In the genomic region with DNA sequence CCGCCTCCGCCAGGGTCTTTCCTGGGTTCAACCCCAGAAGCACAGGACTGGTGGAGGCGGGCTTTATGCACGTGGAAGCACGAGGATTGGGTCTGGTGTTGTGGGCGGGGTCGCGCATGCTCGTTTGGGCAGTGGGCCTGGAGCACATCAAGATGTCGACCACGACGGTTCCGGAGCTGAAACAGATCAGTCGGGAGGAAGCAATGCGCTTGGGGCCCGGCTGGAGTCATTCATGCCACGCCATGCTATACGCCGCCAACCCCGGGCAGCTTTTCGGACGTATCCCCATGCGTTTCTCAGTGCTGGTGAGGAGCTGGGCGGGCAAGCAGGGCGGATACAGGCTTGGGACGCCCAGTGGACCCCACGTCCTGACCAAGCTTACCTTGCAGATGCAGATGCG, we compare ENCODE assay signal across 8 mouse cellular contexts. TPM values are rescaled to one million over a fixed set of nuclear protein-coding genes. Genes with fewer than 3 reads are reported as not detected.
DNase-seq lines count a peak whose midpoint lies in the region; ATAC-seq and TF ChIP-seq lines count a peak whose summit lies in the region.

No protein-coding gene starts in this region.

- peak overlapping the region; percentile 80 for H3ac ChIP-seq in C2C12 (ENCODE audit: control insufficient read depth, insufficient read length, low read depth)

- peaks cover 26% of the 10 kb centered on the region for H3K4me1 ChIP-seq in heart, embryonic 13.5 days
- peaks cover 26% of the 10 kb centered on the region for H3K4me1 ChIP-seq in liver, embryonic 12.5 days
- H3K4me1 ChIP-seq in stomach, embryonic 15.5 days = peaks cover 11% of the 10 kb centered on the region

- peak overlapping the region; percentile 86 for H3K4me3 ChIP-seq in C2C12 (ENCODE audit: insufficient read depth, poor library complexity, severe bottlenecking)
- H3K4me3 ChIP-seq in heart, embryonic 13.5 days = peak overlapping the region; percentile 74
- peak overlapping the region; percentile 79 for H3K4me3 ChIP-seq in liver, embryonic 12.5 days
- peak overlapping the region; percentile 61 for H3K4me3 ChIP-seq in stomach, embryonic 15.5 days (replicated peaks)

- peak; percentile 90 for ATAC-seq in erythroid progenitor cell, adult 5-6 weeks (replicated peaks; ENCODE audit: low FRiP score, poor library complexity, severe bottlenecking)
- ATAC-seq in heart, embryonic 13.5 days (ENCODE audit: extremely low read depth, insufficient number of reproducible peaks, low FRiP score, low TSS enrichment) = peak; percentile 78
- peak; percentile 89 for ATAC-seq in liver, embryonic 12.5 days
- ATAC-seq in stomach, embryonic 15.5 days (ENCODE audit: insufficient read depth, low FRiP score, low read depth) = peak; percentile 92

- H3K79me3 ChIP-seq in C2C12 (ENCODE audit: low read depth) = peaks cover 3% of the 10 kb centered on the region

- no peaks in the 10 kb centered on the region for H3K27me3 ChIP-seq in C2C12 (ENCODE audit: control insufficient read depth, insufficient read depth, insufficient read length)
- H3K27me3 ChIP-seq in heart, embryonic 13.5 days (replicated peaks) = no peaks in the 10 kb centered on the region
- H3K27me3 ChIP-seq in liver, embryonic 12.5 days (replicated peaks) = no peaks in the 10 kb centered on the region
- no peaks in the 10 kb centered on the region for H3K27me3 ChIP-seq in stomach, embryonic 15.5 days (replicated peaks)

- H3K27ac ChIP-seq in heart, embryonic 13.5 days (replicated peaks) = peak overlapping the region; percentile 77
- peak overlapping the region; percentile 81 for H3K27ac ChIP-seq in liver, embryonic 12.5 days
- peak overlapping the region; percentile 64 for H3K27ac ChIP-seq in stomach, embryonic 15.5 days

- WGBS in heart, embryonic 13.5 days = 0% methylated on average over 28 of the region's 28 CpGs
- WGBS in liver, embryonic 12.5 days (ENCODE audit: insufficient replicate concordance) = under 1% methylated on average over 28 of the region's 28 CpGs
- WGBS in stomach, embryonic 15.5 days = under 1% methylated on average over 28 of the region's 28 CpGs

- peak overlapping the region; percentile 86 for H3K4me2 ChIP-seq in heart, embryonic 13.5 days
- peak overlapping the region; percentile 97 for H3K4me2 ChIP-seq in liver, embryonic 12.5 days
- H3K4me2 ChIP-seq in stomach, embryonic 15.5 days = peak overlapping the region; percentile 73

- H3K9ac ChIP-seq in heart, embryonic 13.5 days = peak overlapping the region; percentile 93
- H3K9ac ChIP-seq in liver, embryonic 12.5 days = peak overlapping the region; percentile 82
- H3K9ac ChIP-seq in stomach, embryonic 15.5 days = peak overlapping the region; percentile 72

- peak; percentile 91 for DNase-seq in brain, embryonic 18.5 days (ENCODE audit: low read depth, low spot score)
- DNase-seq in kidney, postnatal 10 days = peak; percentile 98
- DNase-seq in natural killer cell, adult 2 months (ENCODE audit: low spot score in 2 of 2) = peak; percentile 94 to 96

- TF ChIP-seq CTCF in C2C12 (IDR thresholded peaks at IDR 0.05; ENCODE audit: control insufficient read depth, insufficient read depth, insufficient read length) = no peak

- H3K9me3 ChIP-seq in heart, embryonic 13.5 days = no peaks in the 10 kb centered on the region
- no peaks in the 10 kb centered on the region for H3K9me3 ChIP-seq in liver, embryonic 12.5 days (replicated peaks)
- no peaks in the 10 kb centered on the region for H3K9me3 ChIP-seq in stomach, embryonic 15.5 days

- peaks cover 35% of the 10 kb centered on the region for H3K36me3 ChIP-seq in C2C12 (ENCODE audit: control insufficient read depth, insufficient read depth)
- H3K36me3 ChIP-seq in heart, embryonic 13.5 days = peaks cover 83% of the 10 kb centered on the region
- H3K36me3 ChIP-seq in liver, embryonic 12.5 days = peaks cover 76% of the 10 kb centered on the region
- H3K36me3 ChIP-seq in stomach, embryonic 15.5 days = peaks cover 59% of the 10 kb centered on the region

- peaks cover 15% of the 10 kb centered on the region for H3K79me2 ChIP-seq in C2C12 (ENCODE audit: control insufficient read depth, insufficient read depth)

TF ChIP-seq in C2C12, 6 proteins besides CTCF, POLR2A, EP300 and RAD21:
- TF ChIP-seq CEBPB (IDR thresholded peaks at IDR 0.05; ENCODE audit: low read depth) (no peak), MYOD1 (IDR thresholded peaks at IDR 0.05; ENCODE audit: control insufficient read depth, insufficient read length, low read depth) (no peak), FOSL1 (IDR thresholded peaks at IDR 0.05; ENCODE audit: insufficient read depth, low read length, poor library complexity, severe bottlenecking) (no peak), MAX (IDR thresholded peaks at IDR 0.05) (no peak), USF1 (IDR thresholded peaks at IDR 0.05; ENCODE audit: low read depth) (no peak), MYOG (IDR thresholded peaks at IDR 0.05; ENCODE audit: control insufficient read depth, extremely low read depth, insufficient read length) (no peak)

RNA-seq across cellular contexts. Expression of a gene that starts 0.4 kb away (rescaled TPM):
- 59.6 TPM for polyA plus RNA-seq in C2C12 (2012; fragmentation: generic; extraction: Trizol)
- 4.2 and 9.4 TPM in 2 replicates for total RNA-seq in erythroid progenitor cell, adult 5-6 weeks (2015; ENCODE audit: low replicate concordance)
- total RNA-seq in erythroid progenitor cell, adult 5-6 weeks (2017; ENCODE audit: low replicate concordance) = 0.53 and 5.8 TPM in 2 replicates
- 105 and 113 TPM in 2 replicates for polyA plus RNA-seq in heart, embryonic 13.5 days (2015; fragmentation: Nextera tagmentation; extraction: Ambion mirVana)
- 61.2 and 62.7 TPM in 2 replicates for polyA plus RNA-seq in liver, embryonic 12.5 days (2016; fragmentation: Nextera tagmentation; extraction: Ambion mirVana)
- 140 and 143 TPM in 2 replicates for polyA plus RNA-seq in stomach, embryonic 15.5 days (2015; fragmentation: Nextera tagmentation; extraction: Ambion mirVana)

RNA-seq across cellular contexts. Expression of a gene that starts 25.0 kb away (rescaled TPM):
- 20.9 TPM for polyA plus RNA-seq in C2C12 (2012; fragmentation: generic; extraction: Trizol)
- 13.0 and 20.9 TPM in 2 replicates for total RNA-seq in erythroid progenitor cell, adult 5-6 weeks (2015; ENCODE audit: low replicate concordance)
- 15.3 and 28.9 TPM in 2 replicates for total RNA-seq in erythroid progenitor cell, adult 5-6 weeks (2017; ENCODE audit: low replicate concordance)
- 31.8 and 32.3 TPM in 2 replicates for polyA plus RNA-seq in heart, embryonic 13.5 days (2015; fragmentation: Nextera tagmentation; extraction: Ambion mirVana)
- 16.8 and 19.7 TPM in 2 replicates for polyA plus RNA-seq in liver, embryonic 12.5 days (2016; fragmentation: Nextera tagmentation; extraction: Ambion mirVana)
- 48.7 and 53.0 TPM in 2 replicates for polyA plus RNA-seq in stomach, embryonic 15.5 days (2015; fragmentation: Nextera tagmentation; extraction: Ambion mirVana)

RNA-seq across cellular contexts. Expression of a gene that starts 52.9 kb away (rescaled TPM):
- polyA plus RNA-seq in C2C12 (2012; fragmentation: generic; extraction: Trizol) = 50.3 TPM
- total RNA-seq in erythroid progenitor cell, adult 5-6 weeks (2015; ENCODE audit: low replicate concordance) = 8.6 and 10.5 TPM in 2 replicates
- 0.38 and 2.2 TPM in 2 replicates for total RNA-seq in erythroid progenitor cell, adult 5-6 weeks (2017; ENCODE audit: low replicate concordance)
- 107 TPM in 2 replicates for polyA plus RNA-seq in heart, embryonic 13.5 days (2015; fragmentation: Nextera tagmentation; extraction: Ambion mirVana)
- 29.8 and 31.1 TPM in 2 replicates for polyA plus RNA-seq in liver, embryonic 12.5 days (2016; fragmentation: Nextera tagmentation; extraction: Ambion mirVana)
- polyA plus RNA-seq in stomach, embryonic 15.5 days (2015; fragmentation: Nextera tagmentation; extraction: Ambion mirVana) = 75.7 and 78.5 TPM in 2 replicates

RNA-seq across cellular contexts. Expression of a gene that starts 58.7 kb away (rescaled TPM):
- not detected for polyA plus RNA-seq in C2C12 (2012; fragmentation: generic; extraction: Trizol)
- not detected in 2 replicates for total RNA-seq in erythroid progenitor cell, adult 5-6 weeks (2015; ENCODE audit: low replicate concordance)
- 0.39 TPM in 1 of 2 replicates, not detected in the other for total RNA-seq in erythroid progenitor cell, adult 5-6 weeks (2017; ENCODE audit: low replicate concordance)
- polyA plus RNA-seq in heart, embryonic 13.5 days (2015; fragmentation: Nextera tagmentation; extraction: Ambion mirVana) = not detected in 2 replicates
- polyA plus RNA-seq in liver, embryonic 12.5 days (2016; fragmentation: Nextera tagmentation; extraction: Ambion mirVana) = 0.11 TPM in 1 of 2 replicates, not detected in the other
- polyA plus RNA-seq in stomach, embryonic 15.5 days (2015; fragmentation: Nextera tagmentation; extraction: Ambion mirVana) = not detected in 2 replicates

RNA-seq across cellular contexts. Expression of a gene that starts 58.9 kb away (rescaled TPM):
- polyA plus RNA-seq in C2C12 (2012; fragmentation: generic; extraction: Trizol) = 63.2 TPM
- 8.3 and 10.1 TPM in 2 replicates for total RNA-seq in erythroid progenitor cell, adult 5-6 weeks (2015; ENCODE audit: low replicate concordance)
- total RNA-seq in erythroid progenitor cell, adult 5-6 weeks (2017; ENCODE audit: low replicate concordance) = 0.91 and 1.7 TPM in 2 replicates
- polyA plus RNA-seq in heart, embryonic 13.5 days (2015; fragmentation: Nextera tagmentation; extraction: Ambion mirVana) = 24.4 and 26.6 TPM in 2 replicates
- 14.7 and 16.8 TPM in 2 replicates for polyA plus RNA-seq in liver, embryonic 12.5 days (2016; fragmentation: Nextera tagmentation; extraction: Ambion mirVana)
- 34.9 and 37.7 TPM in 2 replicates for polyA plus RNA-seq in stomach, embryonic 15.5 days (2015; fragmentation: Nextera tagmentation; extraction: Ambion mirVana)

Comparison
In these comparisons a context has a peak if more than half of its experiments do, and no peak if none do; other contexts are left out.
1. Peak in every context shown above with its lines: DNase-seq, ATAC-seq, H3K4me3 ChIP-seq and H3K27ac ChIP-seq.